Mouse (Mus musculus): ENCODE data around the gene Adamts8. TPM values are rescaled to one million over a fixed set of nuclear protein-coding genes. Genes with fewer than 3 reads are reported as not detected.
A peak's percentile ranks its signal among the peaks of the same experiment; 100 is the strongest.

The Adamts8 gene
- polyA plus RNA-seq (2015; fragmentation: Nextera tagmentation; extraction: Ambion mirVana) = 6.3 and 6.5 TPM in 2 replicates

- H3K4me2 ChIP-seq (ENCODE audit: low read depth, low read length) = peak within 1 kb of the TSS; percentile 96
- ATAC-seq (ENCODE audit: insufficient read depth, low FRiP score) = peak; percentile 72; the same call in 1 of the 2 replicates
Observed at GRCm38 (mm10) chr9:30942512-30943313, at the start of gene Adamts8. Gene Adamts8, plus strand, starts transcription at chr9:30942562.

GRCm38 (mm10) chr9:30895618-30896017 lies 46.7 kb upstream of the Adamts8 start:
- 0 out of 2 replicates have a peak, but pooled peaks have one; percentile 15 for ATAC-seq (ENCODE audit: insufficient read depth, low FRiP score)
- Histone ChIP-seq H3K9ac (ENCODE audit: low read length) (no peak overlapping the region), H3K4me2 (ENCODE audit: low read depth, low read length) (no peak overlapping the region), H3K27me3 (ENCODE audit: control insufficient read depth, insufficient read depth, low read length) (no peaks in the 10 kb centered on the region), H3K4me1 (ENCODE audit: control insufficient read depth, insufficient read depth, low read length) (peaks cover 12% of the 10 kb centered on the region), H3K27ac (ENCODE audit: low read length) (no peak overlapping the region), H3K4me3 (replicated peaks; ENCODE audit: low read length) (no peak overlapping the region), H3K36me3 (ENCODE audit: control insufficient read depth, insufficient read depth, low read length) (no peaks in the 10 kb centered on the region), H3K9me3 (replicated peaks; ENCODE audit: control insufficient read depth, low read length) (no peaks in the 10 kb centered on the region)
- WGBS = 73% methylated on average over 3 of the region's 3 CpGs

More at GRCm38 (mm10) chr9:30942512-30943313, at the start of gene Adamts8:
- H3K27ac ChIP-seq (ENCODE audit: low read length) = no peak within 1 kb of the TSS; the same call in 1 of the 2 replicates
- H3K9me3 ChIP-seq (replicated peaks; ENCODE audit: control insufficient read depth, low read length) = no peaks in the 10 kb centered on the region
- peak within 1 kb of the TSS; percentile 56 for H3K4me3 ChIP-seq (replicated peaks; ENCODE audit: low read length)
- no peaks in the 10 kb centered on the region for H3K4me1 ChIP-seq (ENCODE audit: control insufficient read depth, insufficient read depth, low read length)
- H3K9ac ChIP-seq (ENCODE audit: low read length) = peak within 1 kb of the TSS; percentile 67
- peaks cover 39% of the 10 kb centered on the region for H3K27me3 ChIP-seq (ENCODE audit: control insufficient read depth, insufficient read depth, low read length)
- under 1% methylated on average over 89 of the region's 96 CpGs for WGBS
- H3K36me3 ChIP-seq (ENCODE audit: control insufficient read depth, insufficient read depth, low read length) = no peaks in the 10 kb centered on the region

- WGBS = 59% methylated on average over 5 of the region's 5 CpGs
- Histone ChIP-seq H3K9ac (ENCODE audit: low read length) (no peak overlapping the region), H3K4me3 (replicated peaks; ENCODE audit: low read length) (no peak overlapping the region), H3K27ac (ENCODE audit: low read length) (peak overlapping the region; percentile 48; the same call in 1 of the 2 replicates), H3K4me2 (ENCODE audit: low read depth, low read length) (no peak overlapping the region), H3K9me3 (replicated peaks; ENCODE audit: control insufficient read depth, low read length) (no peaks in the 10 kb centered on the region), H3K27me3 (ENCODE audit: control insufficient read depth, insufficient read depth, low read length) (no peaks in the 10 kb centered on the region), H3K36me3 (ENCODE audit: control insufficient read depth, insufficient read depth, low read length) (no peaks in the 10 kb centered on the region), H3K4me1 (ENCODE audit: control insufficient read depth, insufficient read depth, low read length) (peaks cover 12% of the 10 kb centered on the region)
- peak; percentile 89; the same call in 1 of the 2 replicates for ATAC-seq (ENCODE audit: insufficient read depth, low FRiP score)
Observed at GRCm38 (mm10) chr9:30896752-30897151, 45.6 kb upstream of the Adamts8 start.

GRCm38 (mm10) chr9:30897169-30897568 lies 45.2 kb upstream of the Adamts8 start:
- H3K4me1 ChIP-seq (ENCODE audit: control insufficient read depth, insufficient read depth, low read length) = peaks cover 12% of the 10 kb centered on the region
- WGBS = 79% methylated on average over 2 of the region's 2 CpGs
- no peaks in the 10 kb centered on the region for H3K27me3 ChIP-seq (ENCODE audit: control insufficient read depth, insufficient read depth, low read length)
- no peak overlapping the region for H3K4me2 ChIP-seq (ENCODE audit: low read depth, low read length)
- peak overlapping the region; percentile 4; the same call in 1 of the 2 replicates for H3K27ac ChIP-seq (ENCODE audit: low read length)
- H3K9ac ChIP-seq (ENCODE audit: low read length) = no peak overlapping the region
- no peaks in the 10 kb centered on the region for H3K36me3 ChIP-seq (ENCODE audit: control insufficient read depth, insufficient read depth, low read length)
- H3K9me3 ChIP-seq (replicated peaks; ENCODE audit: control insufficient read depth, low read length) = no peaks in the 10 kb centered on the region
- no peak for ATAC-seq (ENCODE audit: insufficient read depth, low FRiP score)
- H3K4me3 ChIP-seq (replicated peaks; ENCODE audit: low read length) = no peak overlapping the region

- 93% methylated on average over 19 of the region's 19 CpGs for WGBS
- Histone ChIP-seq H3K4me1 (ENCODE audit: control insufficient read depth, insufficient read depth, low read length) (peaks cover 3% of the 10 kb centered on the region), H3K9me3 (replicated peaks; ENCODE audit: control insufficient read depth, low read length) (no peaks in the 10 kb centered on the region), H3K27ac (ENCODE audit: low read length) (no peak overlapping the region), H3K4me3 (replicated peaks; ENCODE audit: low read length) (no peak overlapping the region), H3K36me3 (ENCODE audit: control insufficient read depth, insufficient read depth, low read length) (no peaks in the 10 kb centered on the region), H3K27me3 (ENCODE audit: control insufficient read depth, insufficient read depth, low read length) (no peaks in the 10 kb centered on the region), H3K4me2 (ENCODE audit: low read depth, low read length) (no peak overlapping the region), H3K9ac (ENCODE audit: low read length) (no peak overlapping the region)
- no peak for ATAC-seq (ENCODE audit: insufficient read depth, low FRiP score)
Observed at GRCm38 (mm10) chr9:30902152-30902551, 40.2 kb upstream of the Adamts8 start.

- Histone ChIP-seq H3K4me3 (replicated peaks; ENCODE audit: low read length) (no peak overlapping the region), H3K27me3 (ENCODE audit: control insufficient read depth, insufficient read depth, low read length) (no peaks in the 10 kb centered on the region), H3K4me2 (ENCODE audit: low read depth, low read length) (no peak overlapping the region), H3K9ac (ENCODE audit: low read length) (no peak overlapping the region), H3K4me1 (ENCODE audit: control insufficient read depth, insufficient read depth, low read length) (no peaks in the 10 kb centered on the region), H3K27ac (ENCODE audit: low read length) (no peak overlapping the region), H3K9me3 (replicated peaks; ENCODE audit: control insufficient read depth, low read length) (no peaks in the 10 kb centered on the region), H3K36me3 (ENCODE audit: control insufficient read depth, insufficient read depth, low read length) (no peaks in the 10 kb centered on the region)
- ATAC-seq (ENCODE audit: insufficient read depth, low FRiP score) = no peak
- WGBS = 93% methylated on average over 7 of the region's 7 CpGs
Observed at GRCm38 (mm10) chr9:30902641-30903040, 39.7 kb upstream of the Adamts8 start.

GRCm38 (mm10) chr9:30903266-30903665 lies 39.1 kb upstream of the Adamts8 start:
- Histone ChIP-seq H3K36me3 (ENCODE audit: control insufficient read depth, insufficient read depth, low read length) (no peaks in the 10 kb centered on the region), H3K9ac (ENCODE audit: low read length) (no peak overlapping the region)

GRCm38 (mm10) chr9:30905861-30906260 lies 36.5 kb upstream of the Adamts8 start:
- ATAC-seq (ENCODE audit: insufficient read depth, low FRiP score) = no peak

More at GRCm38 (mm10) chr9:30903266-30903665, 39.1 kb upstream of the Adamts8 start:
- no peak for ATAC-seq (ENCODE audit: insufficient read depth, low FRiP score)
- no peak overlapping the region for H3K4me2 ChIP-seq (ENCODE audit: low read depth, low read length)
- H3K27me3 ChIP-seq (ENCODE audit: control insufficient read depth, insufficient read depth, low read length) = no peaks in the 10 kb centered on the region
- no peaks in the 10 kb centered on the region for H3K9me3 ChIP-seq (replicated peaks; ENCODE audit: control insufficient read depth, low read length)
- 92% methylated on average over 5 of the region's 5 CpGs for WGBS
- no peak overlapping the region for H3K27ac ChIP-seq (ENCODE audit: low read length)
- no peak overlapping the region for H3K4me3 ChIP-seq (replicated peaks; ENCODE audit: low read length)
- H3K4me1 ChIP-seq (ENCODE audit: control insufficient read depth, insufficient read depth, low read length) = no peaks in the 10 kb centered on the region

GRCm38 (mm10) chr9:30906426-30906825 lies 35.9 kb upstream of the Adamts8 start:
- Histone ChIP-seq H3K4me2 (ENCODE audit: low read depth, low read length) (no peak overlapping the region), H3K4me3 (replicated peaks; ENCODE audit: low read length) (no peak overlapping the region), H3K27me3 (ENCODE audit: control insufficient read depth, insufficient read depth, low read length) (no peaks in the 10 kb centered on the region), H3K9ac (ENCODE audit: low read length) (no peak overlapping the region), H3K9me3 (replicated peaks; ENCODE audit: control insufficient read depth, low read length) (no peaks in the 10 kb centered on the region), H3K4me1 (ENCODE audit: control insufficient read depth, insufficient read depth, low read length) (no peaks in the 10 kb centered on the region), H3K36me3 (ENCODE audit: control insufficient read depth, insufficient read depth, low read length) (no peaks in the 10 kb centered on the region), H3K27ac (ENCODE audit: low read length) (no peak overlapping the region)
- WGBS = 79% methylated on average over 4 of the region's 4 CpGs
- ATAC-seq (ENCODE audit: insufficient read depth, low FRiP score) = no peak

More at GRCm38 (mm10) chr9:30905861-30906260, 36.5 kb upstream of the Adamts8 start:
- Histone ChIP-seq H3K36me3 (ENCODE audit: control insufficient read depth, insufficient read depth, low read length) (no peaks in the 10 kb centered on the region), H3K4me2 (ENCODE audit: low read depth, low read length) (no peak overlapping the region), H3K4me1 (ENCODE audit: control insufficient read depth, insufficient read depth, low read length) (no peaks in the 10 kb centered on the region), H3K4me3 (replicated peaks; ENCODE audit: low read length) (no peak overlapping the region), H3K9ac (ENCODE audit: low read length) (no peak overlapping the region), H3K27me3 (ENCODE audit: control insufficient read depth, insufficient read depth, low read length) (no peaks in the 10 kb centered on the region), H3K27ac (ENCODE audit: low read length) (no peak overlapping the region), H3K9me3 (replicated peaks; ENCODE audit: control insufficient read depth, low read length) (no peaks in the 10 kb centered on the region)
- WGBS = 69% methylated on average over 10 of the region's 10 CpGs
